19 mouse cellular contexts compared by ENCODE assay signal in genomic region chr16:22967383-22968030, GRCm38 (mm10). TPM values are rescaled to one million over a fixed set of nuclear protein-coding genes. Genes with fewer than 3 reads are reported as not detected.
"Had no signal": no experiment of that assay in that cellular context is flagged by ENCODE, and none has a peak within 500 bp of the region (broad histone marks: within the 10 kb centered on the region; RNA-seq: fewer than 3 reads in every experiment).

No protein-coding gene starts in this region.

- H3K9ac ChIP-seq: limb, embryonic 15.5 days; liver, embryonic 12.5 days; lung, embryonic 14.5 days; midbrain, embryonic 12.5 days; neural tube, embryonic 15.5 days had no signal

- ATAC-seq: liver, embryonic 12.5 days; midbrain, embryonic 16.5 days had no signal

- H3K27ac ChIP-seq: limb, embryonic 15.5 days; liver, embryonic 12.5 days; midbrain, embryonic 12.5 days; neural tube, embryonic 15.5 days had no signal

- DNase-seq: kidney, postnatal 25 days; layer of hippocampus, adult 9-11 months; layer of hippocampus, postnatal 36 days; lung, embryonic 14.5 days; right cerebral cortex, adult 18-20 months; right cerebral cortex, postnatal 25 days; thymus, postnatal 14 days had no signal

- H3K9me3 ChIP-seq: limb, embryonic 15.5 days; liver, embryonic 12.5 days; midbrain, embryonic 12.5 days; neural tube, embryonic 15.5 days had no signal

- H3K4me3 ChIP-seq: limb, embryonic 15.5 days; liver, embryonic 12.5 days; midbrain, embryonic 12.5 days; neural tube, embryonic 15.5 days had no signal

- H3K36me3 ChIP-seq: limb, embryonic 15.5 days; liver, embryonic 12.5 days; midbrain, embryonic 12.5 days; neural tube, embryonic 15.5 days had no signal

- H3K4me1 ChIP-seq: limb, embryonic 15.5 days; liver, embryonic 12.5 days; midbrain, embryonic 12.5 days; neural tube, embryonic 15.5 days had no signal

- H3K27me3 ChIP-seq: limb, embryonic 15.5 days; liver, embryonic 12.5 days; midbrain, embryonic 12.5 days; neural tube, embryonic 15.5 days had no signal

- H3K4me2 ChIP-seq: limb, embryonic 15.5 days; liver, embryonic 12.5 days; lung, embryonic 14.5 days; midbrain, embryonic 12.5 days; neural tube, embryonic 15.5 days had no signal

RNA-seq across cellular contexts. Expression of gene Hrg, which starts 16.6 kb away (rescaled TPM):
- total RNA-seq: layer of hippocampus, postnatal 36 days; left cerebral cortex, adult 8-10 months; left cerebral cortex, postnatal 25 days; megakaryocyte-erythroid progenitor cell, adult 5-6 weeks had no signal
- polyA plus RNA-seq: limb, embryonic 11.5 days; limb, embryonic 15.5 days; lung, embryonic 14.5 days; small intestine, adult 2 months; stomach, embryonic 16.5 days had no signal

RNA-seq across cellular contexts. Expression of gene Fetub, which starts 49.4 kb away (rescaled TPM):
- total RNA-seq: layer of hippocampus, postnatal 36 days; left cerebral cortex, adult 8-10 months; left cerebral cortex, postnatal 25 days; megakaryocyte-erythroid progenitor cell, adult 5-6 weeks had no signal
- polyA plus RNA-seq: limb, embryonic 11.5 days; lung, embryonic 14.5 days; midbrain, embryonic 12.5 days; midbrain, embryonic 16.5 days; neural tube, embryonic 11.5 days; neural tube, embryonic 15.5 days; small intestine, adult 2 months had no signal
